Comparison of ENCODE assay signal across 15 mouse cellular contexts in the genomic region with DNA sequence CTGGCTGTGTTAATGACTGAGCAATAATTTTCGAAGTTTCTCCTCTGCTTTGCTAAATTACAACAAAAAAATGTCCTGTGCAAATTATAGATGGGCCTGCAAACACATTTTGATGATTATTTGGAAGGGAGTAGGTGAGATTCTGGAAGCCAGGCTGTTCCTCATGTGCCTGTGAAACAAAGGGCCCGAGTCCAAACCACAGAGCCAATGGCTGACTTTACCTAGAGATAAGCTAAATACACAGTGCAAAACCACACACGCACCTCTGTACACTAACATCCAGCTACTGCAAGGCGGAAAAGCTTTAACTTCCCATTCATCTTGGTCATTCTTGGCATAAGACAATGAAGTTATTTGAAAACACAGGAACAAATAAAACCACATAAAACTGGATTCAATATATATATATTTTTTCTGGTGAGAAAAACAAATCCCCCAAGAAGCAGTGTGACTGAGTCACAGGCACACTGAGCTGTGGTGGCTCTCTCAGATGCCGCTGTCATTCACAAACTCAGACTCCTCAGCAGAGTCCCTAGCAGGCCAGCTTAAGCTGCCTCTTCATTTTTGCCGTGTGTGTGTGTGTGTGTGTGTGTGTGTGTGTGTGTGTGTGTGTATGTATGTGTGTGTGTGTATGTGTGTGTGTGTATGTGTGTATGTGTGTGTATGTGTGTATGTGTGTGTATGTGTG.
DNase-seq lines count a peak whose midpoint lies in the region; ATAC-seq and TF ChIP-seq lines count a peak whose summit lies in the region.
"Had no signal": no experiment of that assay in that cellular context is flagged by ENCODE, and none has a peak within 500 bp of the region (broad histone marks: within the 10 kb centered on the region; RNA-seq: fewer than 3 reads in every experiment).

No protein-coding gene starts in this region.

- DNase-seq in liver, embryonic 14.5 days (ENCODE audit: low read depth in 3 of 3, low spot score in 3 of 3) = peak in 2 of 3 experiments; percentile 1 to 5
- DNase-seq in frontal cortex, postnatal 25 days (ENCODE audit: low spot score in 2 of 2) = no peak
- DNase-seq in thymus, postnatal 0 days (ENCODE audit: low spot score) = no peak
- no peak for DNase-seq in embryo, embryonic 10.5 days (ENCODE audit: low spot score)
- DNase-seq in left cerebral cortex, adult 18-20 months (ENCODE audit: low spot score in 2 of 2) = no peak
- DNase-seq: cerebellum, adult 2 months; heart, adult 2 months; heart, postnatal 10 days; left cerebral cortex, postnatal 4 days; thymus, postnatal 36 days had no signal

- no peak overlapping the region for H3K9ac ChIP-seq in liver, embryonic 14.5 days (replicated peaks)

- H3K4me3 ChIP-seq in C2C12 (ENCODE audit: insufficient read depth, poor library complexity, severe bottlenecking) = no peak overlapping the region
- no peak overlapping the region for H3K4me3 ChIP-seq in liver, embryonic 14.5 days (ENCODE audit: insufficient read depth in 1 of 2, low read depth in 2 of 2, low read length in 2 of 2)
- H3K4me3 ChIP-seq: heart, adult 2 months had no signal

- no peak overlapping the region for H3ac ChIP-seq in C2C12 (ENCODE audit: control insufficient read depth, insufficient read length, low read depth)

- TF ChIP-seq CTCF in C2C12 (IDR thresholded peaks at IDR 0.05; ENCODE audit: control insufficient read depth, insufficient read depth, insufficient read length) = no peak
- no peak for TF ChIP-seq CTCF in liver, embryonic 14.5 days (IDR thresholded peaks at IDR 0.05; ENCODE audit: low read depth)

- 36% methylated on average over 6 of the region's 6 CpGs for WGBS in liver, embryonic 14.5 days (ENCODE audit: insufficient replicate concordance)

- no peaks in the 10 kb centered on the region for H3K27me3 ChIP-seq in C2C12 (ENCODE audit: control insufficient read depth, insufficient read depth, insufficient read length)
- H3K27me3 ChIP-seq in liver, embryonic 14.5 days (ENCODE audit: control insufficient read depth, insufficient read depth, low read length) = no peaks in the 10 kb centered on the region
- H3K27me3 ChIP-seq: Patski had no signal

- no peaks in the 10 kb centered on the region for H3K79me2 ChIP-seq in C2C12 (ENCODE audit: control insufficient read depth, insufficient read depth)

- H3K4me2 ChIP-seq in liver, embryonic 14.5 days (ENCODE audit: low read depth) = no peak overlapping the region

- TF ChIP-seq EP300 in liver, embryonic 14.5 days (IDR thresholded peaks at IDR 0.05; ENCODE audit: low read depth) = no peak

- H3K79me3 ChIP-seq in C2C12 (ENCODE audit: low read depth) = no peaks in the 10 kb centered on the region

- H3K4me1 ChIP-seq in liver, embryonic 14.5 days (replicated peaks; ENCODE audit: control insufficient read depth in 2 of 2, insufficient read depth in 2 of 2, low read length in 1 of 2) = peaks cover 0 to 2% of the 10 kb centered on the region in 2 experiments; a peak in 1 of 4 replicates

- ATAC-seq in common myeloid progenitor, adult 5-6 weeks (replicated peaks; ENCODE audit: low read depth, poor library complexity, severe bottlenecking) = peak; percentile 72
- ATAC-seq in liver, embryonic 14.5 days (ENCODE audit: insufficient read depth) = 0 out of 2 replicates have a peak, but pooled peaks have one; percentile 35
- peak; percentile 59 for ATAC-seq in megakaryocyte, adult 5-6 weeks (ENCODE audit: poor library complexity, severe bottlenecking)
- ATAC-seq: Patski had no signal

- H3K36me3 ChIP-seq in C2C12 (ENCODE audit: control insufficient read depth, insufficient read depth) = no peaks in the 10 kb centered on the region
- H3K36me3 ChIP-seq in liver, embryonic 14.5 days (replicated peaks; ENCODE audit: control insufficient read depth, insufficient read depth, low read depth) = no peaks in the 10 kb centered on the region

- H3K9me3 ChIP-seq in liver, embryonic 14.5 days (ENCODE audit: control insufficient read depth, low read length) = no peaks in the 10 kb centered on the region

- H3K27ac ChIP-seq in liver, embryonic 14.5 days = no peak overlapping the region
- H3K27ac ChIP-seq: heart, adult 2 months; kidney, postnatal 0 days had no signal

TF ChIP-seq in C2C12, 6 proteins besides CTCF, POLR2A, EP300 and RAD21:
- TF ChIP-seq MYOD1 (IDR thresholded peaks at IDR 0.05; ENCODE audit: control insufficient read depth, insufficient read length, low read depth) (peak; percentile 90), CEBPB (IDR thresholded peaks at IDR 0.05; ENCODE audit: low read depth) (no peak), MYOG (IDR thresholded peaks at IDR 0.05; ENCODE audit: control insufficient read depth, extremely low read depth, insufficient read length) (no peak)

Comparison
In these comparisons a context has a peak if more than half of its experiments do, and no peak if none do; other contexts are left out.
1. DNase-seq: peak in liver, embryonic 14.5 days (2 of 3); none in frontal cortex, postnatal 25 days (0 of 2), thymus, postnatal 0 days (single experiment), embryo, embryonic 10.5 days (single experiment) and left cerebral cortex, adult 18-20 months (0 of 2).
2. Peak in every context shown above with its lines, with median percentiles within 50 percentile points of each other: ATAC-seq.